Comparison of ENCODE assay signal across 8 mouse cellular contexts in the genomic region with DNA sequence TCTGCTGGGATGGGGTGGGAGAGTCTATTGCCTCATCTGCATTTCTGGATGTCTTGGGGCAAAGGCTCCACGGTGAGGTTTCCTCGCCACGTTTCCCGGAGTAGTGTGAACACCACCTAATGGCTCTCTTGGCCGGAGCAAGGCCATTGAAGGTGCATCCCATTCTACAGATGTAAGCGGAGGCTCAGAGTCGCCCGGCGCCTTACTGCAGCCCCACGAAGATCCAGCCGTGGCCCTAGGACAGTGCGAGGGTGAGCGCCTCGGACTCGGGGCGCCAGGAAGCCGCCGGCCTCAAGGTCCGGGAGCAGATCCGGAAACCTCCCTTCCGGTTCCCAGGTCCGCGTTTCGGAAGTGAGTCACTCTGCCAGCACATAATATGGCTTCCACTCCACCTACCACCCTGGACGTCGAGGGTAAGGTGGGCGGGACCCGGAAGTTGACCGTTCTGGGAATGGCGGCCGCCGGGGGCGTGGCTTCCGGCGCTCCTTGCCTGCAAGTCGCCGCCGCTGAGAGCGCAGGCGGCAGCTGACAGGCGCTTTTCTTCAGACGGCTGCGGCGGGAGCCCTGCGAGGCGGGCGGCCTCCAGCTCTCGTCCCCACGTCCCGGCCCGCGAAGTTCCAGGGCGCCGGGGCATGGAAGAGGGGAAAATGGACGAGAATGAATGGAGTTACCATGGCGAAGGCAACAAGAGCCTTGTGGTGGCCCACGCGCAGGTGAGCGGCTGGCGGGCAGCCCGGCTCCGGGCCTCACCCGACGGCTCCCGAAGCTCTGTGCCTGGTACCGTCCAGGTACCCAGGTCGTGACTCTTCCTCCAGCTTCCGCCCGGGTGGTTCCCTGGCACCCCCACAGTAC. TPM values are rescaled to one million over a fixed set of nuclear protein-coding genes. Genes with fewer than 3 reads are reported as not detected.
DNase-seq lines count a peak whose midpoint lies in the region; ATAC-seq and TF ChIP-seq lines count a peak whose summit lies in the region.

Gene Ippk, plus strand, starts transcription at position 496 of the 852 bp plus-strand sequence.

- no peak for TF ChIP-seq RAD21 in CH12.LX (IDR thresholded peaks at IDR 0.05; ENCODE audit: low read depth, low read length)

- peaks cover 0 to 25% of the 10 kb centered on the region in 2 experiments for H3K36me3 ChIP-seq in CH12.LX (replicated peaks in 1 of 2; ENCODE audit: control insufficient read depth in 1 of 2, insufficient read depth in 1 of 2, low read length in 1 of 2)
- no peaks in the 10 kb centered on the region for H3K36me3 ChIP-seq in forebrain, embryonic 11.5 days (ENCODE audit: control insufficient read depth, insufficient read depth, low read length)
- H3K36me3 ChIP-seq in heart, embryonic 16.5 days (ENCODE audit: control insufficient read depth, insufficient read depth) = no peaks in the 10 kb centered on the region
- H3K36me3 ChIP-seq in liver, embryonic 15.5 days (replicated peaks) = no peaks in the 10 kb centered on the region
- no peaks in the 10 kb centered on the region; the same call in 1 of the 2 replicates for H3K36me3 ChIP-seq in neural tube, embryonic 12.5 days

- no peak within 1 kb of the TSS for H3K27ac ChIP-seq in CH12.LX (ENCODE audit: insufficient read depth, low read depth)
- H3K27ac ChIP-seq in forebrain, embryonic 11.5 days (ENCODE audit: low read depth, low read length) = 0 out of 2 replicates have a peak within 1 kb of the TSS, but pooled peaks have one; percentile 51
- H3K27ac ChIP-seq in heart, embryonic 16.5 days (ENCODE audit: low read length) = peak within 1 kb of the TSS; percentile 88
- peak within 1 kb of the TSS; percentile 82 for H3K27ac ChIP-seq in liver, embryonic 15.5 days (replicated peaks)
- H3K27ac ChIP-seq in neural tube, embryonic 12.5 days = no peak within 1 kb of the TSS

- H3K9ac ChIP-seq in CH12.LX (ENCODE audit: insufficient read depth, low read depth) = peak within 1 kb of the TSS; percentile 79
- peak within 1 kb of the TSS; percentile 84 for H3K9ac ChIP-seq in forebrain, embryonic 11.5 days (ENCODE audit: low read length)
- H3K9ac ChIP-seq in heart, embryonic 16.5 days (ENCODE audit: low read length) = peak within 1 kb of the TSS; percentile 90
- peak within 1 kb of the TSS; percentile 80 for H3K9ac ChIP-seq in liver, embryonic 15.5 days
- peak within 1 kb of the TSS; percentile 84 for H3K9ac ChIP-seq in neural tube, embryonic 12.5 days

- peak; percentile 98 for ATAC-seq in forebrain, embryonic 11.5 days (replicated peaks; ENCODE audit: low FRiP score)
- peak; percentile 98 for ATAC-seq in heart, embryonic 16.5 days (replicated peaks; ENCODE audit: extremely low read depth, insufficient read depth, low FRiP score)
- peak; percentile 97 for ATAC-seq in liver, embryonic 15.5 days (ENCODE audit: insufficient read depth)
- ATAC-seq in neural tube, embryonic 12.5 days (ENCODE audit: low FRiP score, low read depth) = peak; percentile 98

- TF ChIP-seq EP300 in CH12.LX (IDR thresholded peaks at IDR 0.05; ENCODE audit: low read length) = no peak

- TF ChIP-seq POLR2A in CH12.LX (IDR thresholded peaks at IDR 0.05; ENCODE audit: low read depth, low read length) = peak; percentile 99

- dilution Hi-C loops in CH12.LX (cut with MboI; ENCODE audit: extremely low pct_ligation_motif_present, extremely low pct_unique_long_range_greater_than_20kb, low sequenced_read_pairs) = no loop called here

- H3K4me2 ChIP-seq in CH12.LX (ENCODE audit: insufficient read depth, low read depth, poor library complexity, severe bottlenecking) = peak within 1 kb of the TSS; percentile 64
- peak within 1 kb of the TSS; percentile 93 for H3K4me2 ChIP-seq in forebrain, embryonic 11.5 days (ENCODE audit: low read depth, low read length, severe bottlenecking)
- peak within 1 kb of the TSS; percentile 92 for H3K4me2 ChIP-seq in heart, embryonic 16.5 days (ENCODE audit: low read depth, low read length)
- peak within 1 kb of the TSS; percentile 95 for H3K4me2 ChIP-seq in liver, embryonic 15.5 days
- H3K4me2 ChIP-seq in neural tube, embryonic 12.5 days (replicated peaks) = peak within 1 kb of the TSS; percentile 99

- peaks cover 5% of the 10 kb centered on the region for H3K9me3 ChIP-seq in CH12.LX (replicated peaks; ENCODE audit: low read length)
- H3K9me3 ChIP-seq in forebrain, embryonic 11.5 days (ENCODE audit: control insufficient read depth, low read length) = no peaks in the 10 kb centered on the region
- H3K9me3 ChIP-seq in heart, embryonic 16.5 days (replicated peaks; ENCODE audit: control insufficient read depth, low read length) = no peaks in the 10 kb centered on the region
- no peaks in the 10 kb centered on the region for H3K9me3 ChIP-seq in liver, embryonic 15.5 days (replicated peaks)
- no peaks in the 10 kb centered on the region for H3K9me3 ChIP-seq in neural tube, embryonic 12.5 days

- DNase-seq in CH12.LX (ENCODE audit: extremely low read depth) = peak; percentile 98
- peak; percentile 96 for DNase-seq in c-Kit-positive CD71-positive TER-119-negative erythroid progenitor cells, embryonic 14.5 days (ENCODE audit: low read depth)
- DNase-seq in forebrain, embryonic 11.5 days (ENCODE audit: low spot score) = peak; percentile 99
- DNase-seq in kidney, postnatal 36 days = peak; percentile 99
- peak; percentile 98 for DNase-seq in telencephalon, adult 2 months (ENCODE audit: low read depth, low spot score)

- H3K4me3 ChIP-seq in CH12.LX (replicated peaks in 1 of 3; ENCODE audit: low read depth in 2 of 3, low read length in 2 of 3, poor library complexity in 1 of 3) = peak within 1 kb of the TSS; percentile 91 to 96 (median 93)
- peak within 1 kb of the TSS; percentile 81 for H3K4me3 ChIP-seq in forebrain, embryonic 11.5 days (ENCODE audit: low read depth, low read length)
- peak within 1 kb of the TSS; percentile 84 for H3K4me3 ChIP-seq in heart, embryonic 16.5 days (ENCODE audit: low read length)
- peak within 1 kb of the TSS; percentile 83 for H3K4me3 ChIP-seq in liver, embryonic 15.5 days (replicated peaks)
- H3K4me3 ChIP-seq in neural tube, embryonic 12.5 days = peak within 1 kb of the TSS; percentile 80

- H3K27me3 ChIP-seq in CH12.LX (replicated peaks) = no peaks in the 10 kb centered on the region
- no peaks in the 10 kb centered on the region for H3K27me3 ChIP-seq in forebrain, embryonic 11.5 days (ENCODE audit: control insufficient read depth, insufficient read depth, low read length)
- H3K27me3 ChIP-seq in heart, embryonic 16.5 days (ENCODE audit: control insufficient read depth, insufficient read depth, low read length) = no peaks in the 10 kb centered on the region
- 0 out of 2 replicates have a peak, but pooled peaks cover 6% of the 10 kb centered on the region for H3K27me3 ChIP-seq in liver, embryonic 15.5 days
- H3K27me3 ChIP-seq in neural tube, embryonic 12.5 days (replicated peaks) = no peaks in the 10 kb centered on the region

- TF ChIP-seq CTCF in CH12.LX (conservative IDR thresholded peaks at IDR 0.05 in 1 of 2, IDR thresholded peaks at IDR 0.05 in 1 of 2; ENCODE audit: low read depth in 2 of 2, low read length in 2 of 2) = no peak

- peaks cover 15% of the 10 kb centered on the region for H3K79me2 ChIP-seq in CH12.LX (replicated peaks; ENCODE audit: control insufficient read depth, extremely low read depth, insufficient read depth, poor library complexity, severe bottlenecking)

- WGBS in forebrain, embryonic 11.5 days = under 1% methylated on average over 69 of the region's 69 CpGs
- WGBS in heart, embryonic 16.5 days = under 1% methylated on average over 69 of the region's 69 CpGs
- WGBS in liver, embryonic 15.5 days (ENCODE audit: insufficient replicate concordance) = under 1% methylated on average over 69 of the region's 69 CpGs
- WGBS in neural tube, embryonic 12.5 days = under 1% methylated on average over 69 of the region's 69 CpGs

- H3K4me1 ChIP-seq in CH12.LX (ENCODE audit: control insufficient read depth in 1 of 2, insufficient read depth in 2 of 2) = peaks cover 10 to 41% of the 10 kb centered on the region in 2 experiments; a peak in 2 of 4 replicates
- peaks cover 8% of the 10 kb centered on the region for H3K4me1 ChIP-seq in forebrain, embryonic 11.5 days (replicated peaks; ENCODE audit: control insufficient read depth, insufficient read depth, low read length)
- peaks cover 20% of the 10 kb centered on the region for H3K4me1 ChIP-seq in heart, embryonic 16.5 days (ENCODE audit: control insufficient read depth, insufficient read depth, low read length)
- H3K4me1 ChIP-seq in liver, embryonic 15.5 days (replicated peaks) = peaks cover 42% of the 10 kb centered on the region
- peaks cover 20% of the 10 kb centered on the region for H3K4me1 ChIP-seq in neural tube, embryonic 12.5 days

- in situ Hi-C loops in CH12.LX (cut with MboI; ENCODE audit: low pct_ligation_motif_present, low pct_unique_long_range_greater_than_20kb, low sequenced_read_pairs) = no loop called here

TF ChIP-seq in CH12.LX, 34 proteins besides CTCF, POLR2A, EP300 and RAD21 (continues in another document):
- TF ChIP-seq ETS1 (conservative IDR thresholded peaks at IDR 0.05; ENCODE audit: low read depth, low read length) (no peak), SIN3A (IDR thresholded peaks at IDR 0.05; ENCODE audit: low read length) (peak; percentile 69; the same call in 1 of the 2 replicates), CHD2 (IDR thresholded peaks at IDR 0.05; ENCODE audit: low read length) (no peak), ZC3H11A (IDR thresholded peaks at IDR 0.05; ENCODE audit: low read depth, low read length) (no peak), ELF1 (IDR thresholded peaks at IDR 0.05; ENCODE audit: low read depth, low read length) (peak; percentile 97), E2F4 (IDR thresholded peaks at IDR 0.05; ENCODE audit: insufficient replicate concordance, low read depth, low read length) (no peak), MXI1 (IDR thresholded peaks at IDR 0.05; ENCODE audit: low read depth, low read length) (peak; percentile 86), MAX (IDR thresholded peaks at IDR 0.05; ENCODE audit: low read length) (peak; percentile 79), MEF2A (IDR thresholded peaks at IDR 0.05; ENCODE audit: borderline replicate concordance, low read depth, low read length) (peak; percentile 43; the same call in 1 of the 2 replicates), KAT2A (IDR thresholded peaks at IDR 0.05; ENCODE audit: insufficient replicate concordance, low read length) (peak; percentile 98; the same call in 1 of the 2 replicates), MYC (IDR thresholded peaks at IDR 0.05; ENCODE audit: low read depth, low read length) (peak; percentile 87), USF1 (IDR thresholded peaks at IDR 0.05; ENCODE audit: low read depth, low read length) (peak; percentile 5; the same call in 1 of the 2 replicates)

RNA-seq across cellular contexts. Expression of gene Ippk, which starts in this region (rescaled TPM):
- 8.7 and 11.4 TPM in 2 replicates for total RNA-seq in CH12.LX (2012; rRNA removed)
- total RNA-seq in CH12.LX (2014; rRNA removed) = 21.5 and 23.6 TPM in 2 replicates
- 9.0 and 10.3 TPM in 2 replicates for polyA plus RNA-seq in CH12.LX (2012; ENCODE audit: insufficient read length, low read depth)
- 16.6 and 16.9 TPM in 2 replicates for polyA plus RNA-seq in forebrain, embryonic 11.5 days (2014; fragmentation: Nextera tagmentation; extraction: Ambion mirVana)
- 11.1 and 11.8 TPM in 2 replicates for polyA plus RNA-seq in heart, embryonic 16.5 days (2015; fragmentation: Nextera tagmentation; extraction: Ambion mirVana)
- polyA plus RNA-seq in liver, embryonic 15.5 days (2015; fragmentation: Nextera tagmentation; extraction: Ambion mirVana) = 7.3 and 7.5 TPM in 2 replicates
- 16.3 TPM in 2 replicates for polyA plus RNA-seq in neural tube, embryonic 12.5 days (2016; fragmentation: Nextera tagmentation; extraction: Ambion mirVana)

Comparison
In these comparisons a context has a peak if more than half of its experiments do, and no peak if none do; other contexts are left out.
1. H3K27ac ChIP-seq: peak in forebrain, embryonic 11.5 days (single experiment), heart, embryonic 16.5 days (single experiment) and liver, embryonic 15.5 days (single experiment); none in CH12.LX (single experiment) and neural tube, embryonic 12.5 days (single experiment).
2. Peak in every context shown above with its lines, with median percentiles within 50 percentile points of each other: DNase-seq, H3K4me2 ChIP-seq, H3K4me3 ChIP-seq, H3K9ac ChIP-seq and ATAC-seq.